Mouse (Mus musculus) CH12.LX (cell line): Measurements from ENCODE around the gene Hax1. TPM values are rescaled to one million over a fixed set of nuclear protein-coding genes. Genes with fewer than 3 reads are reported as not detected.
A peak's percentile ranks its signal among the peaks of the same experiment; 100 is the strongest.

Experiments
- DNase-seq: peaks from one replicate; pipeline ENCODE4 v3.0.0-alpha.2; 2013; ENCODE audit errors: extremely low read depth
- H3K27ac ChIP-seq: 2 replicates; pipeline ENCODE4 v1.5.1; 2012; ENCODE audit warnings: low read depth, mild to moderate bottlenecking, control low read depth, moderate library complexity; ENCODE audit not compliant: insufficient read depth
- H3K27me3 ChIP-seq: replicated peaks from 2 replicates; pipeline ENCODE3; 2012; ENCODE audit warnings: inconsistent platforms
- H3K36me3 ChIP-seq, 2 experiments: replicated peaks in 1 of 2; 2 replicates each; pipeline versions ENCODE3 to v1.6.1; 2012; ENCODE audit warnings: inconsistent platforms in 1 of 2, low read length in 1 of 2, mild to moderate bottlenecking in 1 of 2, mixed read lengths in 1 of 2, moderate library complexity in 1 of 2; ENCODE audit not compliant: control insufficient read depth in 1 of 2, insufficient read depth in 1 of 2
- H3K4me1 ChIP-seq, 2 experiments: 2 replicates each; pipeline ENCODE4 v1.6.1; 2012; ENCODE audit warnings: inconsistent platforms in 1 of 2, moderate library complexity in 1 of 2; ENCODE audit not compliant: insufficient read depth in 2 of 2, control insufficient read depth in 1 of 2
- H3K4me2 ChIP-seq: 2 replicates; pipeline ENCODE4 v1.6.1; 2012; ENCODE audit warnings: low read depth, mild to moderate bottlenecking, control low read depth; ENCODE audit not compliant: poor library complexity, insufficient read depth, severe bottlenecking
- H3K4me3 ChIP-seq, 3 experiments: fragments of 150-350 bp in 1 of 3; sonication (generic) in 1 of 3; replicated peaks in 1 of 3; 2 replicates each; pipeline versions ENCODE3 to v1.5.1; 2011 to 2012; ENCODE audit warnings: low read depth in 2 of 3, low read length in 2 of 3, mild to moderate bottlenecking in 2 of 3, moderate library complexity in 2 of 3, control low read depth in 1 of 3, improper control_type of control experiment in 1 of 3, inconsistent platforms in 1 of 3, mixed read lengths in 1 of 3; ENCODE audit not compliant: poor library complexity in 1 of 3
- H3K79me2 ChIP-seq: replicated peaks from 2 replicates; pipeline ENCODE4 v1.6.1; 2012; ENCODE audit warnings: mild to moderate bottlenecking, moderate library complexity; ENCODE audit not compliant: control insufficient read depth, poor library complexity, insufficient read depth, severe bottlenecking; ENCODE audit errors: extremely low read depth
- H3K9ac ChIP-seq: 2 replicates; pipeline ENCODE4 v1.6.1; 2012; ENCODE audit warnings: low read depth, mild to moderate bottlenecking, control low read depth, moderate library complexity; ENCODE audit not compliant: insufficient read depth
- H3K9me3 ChIP-seq: replicated peaks from 2 replicates; pipeline ENCODE3; 2012; ENCODE audit warnings: low read length, inconsistent platforms, mixed read lengths
- BHLHE40 ChIP-seq: IDR thresholded peaks from 2 replicates; pipeline ENCODE4 v1.6.1; 2011; ENCODE audit warnings: mild to moderate bottlenecking, low read depth, low read length, improper control_type of control experiment
- CTCF ChIP-seq, 2 experiments: IDR thresholded peaks in 1 of 2; conservative IDR thresholded peaks in 1 of 2; 2 replicates each; pipeline ENCODE4 v1.5.1; 2011 to 2012; ENCODE audit warnings: low read depth in 2 of 2, low read length in 2 of 2, improper control_type of control experiment in 1 of 2, inconsistent platforms in 1 of 2, mild to moderate bottlenecking in 1 of 2, moderate library complexity in 1 of 2
- E2F4 ChIP-seq: IDR thresholded peaks from 2 replicates; pipeline ENCODE4 v1.6.1; 2011; ENCODE audit warnings: low read depth, low read length, improper control_type of control experiment; ENCODE audit not compliant: insufficient replicate concordance
- ELF1 ChIP-seq: IDR thresholded peaks from 2 replicates; pipeline ENCODE4 v1.6.1; 2014; ENCODE audit warnings: low read depth, mild to moderate bottlenecking, inconsistent platforms, low read length, improper control_type of control experiment
- EP300 ChIP-seq: IDR thresholded peaks from 2 replicates; pipeline ENCODE4 v1.6.1; 2011; ENCODE audit warnings: low read length, improper control_type of control experiment
- ETS1 ChIP-seq: conservative IDR thresholded peaks from 2 replicates; pipeline ENCODE4 v1.6.1; 2012; ENCODE audit warnings: low read depth, mild to moderate bottlenecking, inconsistent platforms, low read length, improper control_type of control experiment, moderate library complexity
- IRF4 ChIP-seq: IDR thresholded peaks from 2 replicates; pipeline ENCODE4 v1.6.1; 2014; ENCODE audit warnings: low read depth, mild to moderate bottlenecking, inconsistent platforms, low read length, improper control_type of control experiment
- JUND ChIP-seq: conservative IDR thresholded peaks from 2 replicates; pipeline ENCODE4 v1.6.1; 2011; ENCODE audit warnings: low read depth, low read length, improper control_type of control experiment
- KAT2A ChIP-seq: IDR thresholded peaks from 2 replicates; pipeline ENCODE4 v1.6.1; 2012; ENCODE audit warnings: low read length, improper control_type of control experiment, inconsistent platforms; ENCODE audit not compliant: insufficient replicate concordance
- MAFK ChIP-seq: IDR thresholded peaks from 2 replicates; pipeline ENCODE4 v1.6.1; 2011; ENCODE audit warnings: low read length, improper control_type of control experiment; ENCODE audit not compliant: insufficient replicate concordance
- MAX ChIP-seq: IDR thresholded peaks from 2 replicates; pipeline ENCODE4 v1.6.1; 2011; ENCODE audit warnings: low read length, improper control_type of control experiment
- MXI1 ChIP-seq: IDR thresholded peaks from 2 replicates; pipeline ENCODE4 v1.6.1; 2011; ENCODE audit warnings: mild to moderate bottlenecking, low read depth, low read length, improper control_type of control experiment
- MYC ChIP-seq: IDR thresholded peaks from 2 replicates; pipeline ENCODE4 v1.6.1; 2011; ENCODE audit warnings: low read depth, mild to moderate bottlenecking, improper control_type of control experiment, low read length
- NELFE ChIP-seq: IDR thresholded peaks from 2 replicates; pipeline ENCODE4 v1.6.1; 2011; ENCODE audit warnings: low read depth, low read length, improper control_type of control experiment
- NRF1 ChIP-seq: IDR thresholded peaks from 2 replicates; pipeline ENCODE4 v1.6.1; 2014; ENCODE audit warnings: low read depth, mild to moderate bottlenecking, inconsistent platforms, low read length, improper control_type of control experiment, moderate library complexity
- RCOR1 ChIP-seq: conservative IDR thresholded peaks from 2 replicates; pipeline ENCODE4 v1.6.1; 2012; ENCODE audit warnings: low read depth, mild to moderate bottlenecking, inconsistent platforms, low read length, improper control_type of control experiment
- SIN3A ChIP-seq: IDR thresholded peaks from 2 replicates; pipeline ENCODE4 v1.6.1; 2012; ENCODE audit warnings: low read length, improper control_type of control experiment, inconsistent platforms
- SMC3 ChIP-seq: IDR thresholded peaks from 2 replicates; pipeline ENCODE4 v1.6.1; 2011; ENCODE audit warnings: low read depth, low read length, improper control_type of control experiment
- TBP ChIP-seq: conservative IDR thresholded peaks from 2 replicates; pipeline ENCODE4 v1.6.1; 2011; ENCODE audit warnings: low read depth, low read length, improper control_type of control experiment
- TCF12 ChIP-seq: IDR thresholded peaks from 2 replicates; pipeline ENCODE4 v1.6.1; 2014; ENCODE audit warnings: low read depth, mild to moderate bottlenecking, inconsistent platforms, low read length, improper control_type of control experiment
- USF1 ChIP-seq: IDR thresholded peaks from 2 replicates; pipeline ENCODE4 v1.6.1; 2014; ENCODE audit warnings: low read depth, mild to moderate bottlenecking, inconsistent platforms, low read length, improper control_type of control experiment
- USF2 ChIP-seq: conservative IDR thresholded peaks from 2 replicates; pipeline ENCODE4 v1.6.1; 2011; ENCODE audit warnings: low read depth, low read length, improper control_type of control experiment
- ZC3H11A ChIP-seq: IDR thresholded peaks from 2 replicates; pipeline ENCODE4 v1.6.1; 2012; ENCODE audit warnings: low read depth, mild to moderate bottlenecking, inconsistent platforms, low read length, improper control_type of control experiment
- ZKSCAN1 ChIP-seq: IDR thresholded peaks from 2 replicates; pipeline ENCODE4 v1.6.1; 2012; ENCODE audit warnings: low read depth, inconsistent platforms, low read length, improper control_type of control experiment, borderline replicate concordance
- ZNF384 ChIP-seq: IDR thresholded peaks from 2 replicates; pipeline ENCODE4 v1.6.1; 2012; ENCODE audit warnings: low read depth, low read length, improper control_type of control experiment, inconsistent platforms
- dilution Hi-C: fragments of 300-500 bp; cut with MboI; formaldehyde crosslinking; loops from 2 replicates; pipeline ENCODE4 v1.14.3; 2020; ENCODE audit warnings: low sequenced_read_pairs; ENCODE audit not compliant: extremely low pct_unique_long_range_greater_than_20kb, extremely low pct_ligation_motif_present
- in situ Hi-C: fragments of 300-500 bp; cut with MboI; formaldehyde crosslinking; loops from 3 replicates; pipeline ENCODE4 v1.14.3; 2019; ENCODE audit warnings: low sequenced_read_pairs, low pct_ligation_motif_present, low pct_unique_long_range_greater_than_20kb, mixed read lengths
- polyA plus RNA-seq: library from polyadenylated mRNA; unstranded; fragments of >175 nt; gene quantifications from 2 replicates; pipeline ENCODE4 v1.2.1, GENCODE M21; 2012; ENCODE audit warnings: low read depth; ENCODE audit not compliant: insufficient read length
- total RNA-seq, 2 experiments: library from RNA; depleted of rRNA; stranded (reverse); fragments of 300-350 nt in 1 of 2; fragments of >200 nt in 1 of 2; gene quantifications; 2 replicates each; pipeline ENCODE4 v1.2.3; 2012 to 2014

The Hax1 gene
- total and polyA plus RNA-seq, 3 experiments, result 302 to 353 (median 304) TPM

DNA sequence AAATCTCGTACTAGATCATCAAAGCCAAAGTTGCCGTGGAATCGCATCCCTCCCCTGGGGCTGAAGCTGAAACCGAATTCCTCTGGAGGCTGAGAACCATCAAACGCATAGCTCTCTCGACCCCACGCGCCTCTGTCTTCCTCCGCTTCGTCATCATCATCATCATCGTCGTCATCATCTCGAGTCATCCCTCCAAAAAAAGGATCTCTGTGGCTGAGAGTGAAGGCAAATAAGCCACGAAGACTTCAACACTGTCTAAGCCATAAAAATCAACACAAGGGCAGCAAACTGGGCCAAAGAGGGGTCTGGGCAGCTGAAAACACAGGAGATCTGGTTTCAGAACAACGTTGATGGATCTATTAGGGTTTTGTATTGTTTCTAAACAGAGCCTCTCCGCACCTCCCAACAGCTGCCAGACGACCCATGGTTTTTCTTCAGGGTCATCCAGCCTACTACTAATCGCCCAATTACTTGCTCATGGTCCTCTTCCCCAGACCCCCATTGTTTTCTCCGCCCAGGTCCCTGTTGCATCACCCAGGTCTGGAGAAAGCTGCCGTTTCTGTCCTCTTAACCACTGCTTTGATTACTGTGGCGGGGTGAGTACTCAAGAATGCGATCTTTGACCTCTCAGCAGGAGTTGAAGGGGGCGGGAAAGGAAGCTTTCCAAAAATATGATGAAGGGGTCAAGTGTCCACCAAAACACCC, 637 bp downstream of the Hax1 start:
- Histone ChIP-seq H3K4me2 (peak overlapping the region; percentile 89), H3K36me3 (peaks cover 44 to 56% of the 10 kb centered on the region in 2 experiments), H3K9ac (peak overlapping the region; percentile 99), H3K27me3 (no peaks in the 10 kb centered on the region), H3K27ac (peak overlapping the region; percentile 82), H3K9me3 (no peaks in the 10 kb centered on the region), H3K79me2 (peaks cover 25% of the 10 kb centered on the region), H3K4me1 (peaks cover 0 to 22% of the 10 kb centered on the region in 2 experiments; a peak in 2 of 4 replicates), H3K4me3 (peak overlapping the region; percentile 87 to 99 (median 94))
- in situ Hi-C loops (no loop called here), dilution Hi-C loops (no loop called here)
- TF ChIP-seq ETS1 (0 out of 2 replicates have a peak, but pooled peaks have one; percentile 10), E2F4 (no peak), MYC (0 out of 2 replicates have a peak, but pooled peaks have one; percentile 32), TCF12 (0 out of 2 replicates have a peak, but pooled peaks have one; percentile 40)
- DNase-seq, result peak; percentile 55

- Histone ChIP-seq H3K27me3 (no peaks in the 10 kb centered on the region), H3K4me1 (peaks cover 0 to 14% of the 10 kb centered on the region in 2 experiments; a peak in 2 of 4 replicates), H3K9me3 (no peaks in the 10 kb centered on the region), H3K4me3 (no peak overlapping the region), H3K27ac (no peak overlapping the region), H3K4me2 (no peak overlapping the region), H3K9ac (no peak overlapping the region), H3K36me3 (peaks cover 23 to 36% of the 10 kb centered on the region in 2 experiments), H3K79me2 (peaks cover 25% of the 10 kb centered on the region)
- no peak for TF ChIP-seq JUND
- no peak for TF ChIP-seq ZKSCAN1
- TF ChIP-seq MAX, result no peak
- TF ChIP-seq MAFK, result no peak
- no peak for TF ChIP-seq MXI1
- TF ChIP-seq TBP, result no peak
- TF ChIP-seq SMC3, result 0 out of 2 replicates have a peak, but pooled peaks have one; percentile 10
- TF ChIP-seq ZC3H11A, result no peak
- TF ChIP-seq RCOR1, result no peak
- no peak for TF ChIP-seq USF2
- no peak for TF ChIP-seq USF1
- no peak for TF ChIP-seq IRF4
- no peak for TF ChIP-seq EP300
- no peak for TF ChIP-seq ZNF384
- no peak for TF ChIP-seq SIN3A
- no peak for TF ChIP-seq KAT2A
- peak in 1 of 2 experiments; percentile 47; a peak in 2 of 4 replicates for TF ChIP-seq CTCF (conservative IDR thresholded peaks at IDR 0.05 in 1 of 2, IDR thresholded peaks at IDR 0.05 in 1 of 2; ENCODE audit: low read depth in 2 of 2, low read length in 2 of 2)
- TF ChIP-seq ELF1, result no peak
- no peak for TF ChIP-seq NRF1
- no peak for TF ChIP-seq BHLHE40
- TF ChIP-seq NELFE, result no peak
- TF ChIP-seq MYC, result 0 out of 2 replicates have a peak, but pooled peaks have one; percentile 39
- DNase-seq, result peak; percentile 21
- in situ Hi-C loops (no loop called here), dilution Hi-C loops (no loop called here)
These were observed 3.6 kb downstream of the Hax1 start for GRCm38 (mm10) chr3:89994807-89995515.
